Mouse (Mus musculus): Measurements from ENCODE around the gene Acvr1. TPM values are rescaled to one million over a fixed set of nuclear protein-coding genes. Genes with fewer than 3 reads are reported as not detected.

The Acvr1 gene
- total RNA-seq, 2 experiments from 2014 or later, result 0.77 to 2.8 TPM

DNA sequence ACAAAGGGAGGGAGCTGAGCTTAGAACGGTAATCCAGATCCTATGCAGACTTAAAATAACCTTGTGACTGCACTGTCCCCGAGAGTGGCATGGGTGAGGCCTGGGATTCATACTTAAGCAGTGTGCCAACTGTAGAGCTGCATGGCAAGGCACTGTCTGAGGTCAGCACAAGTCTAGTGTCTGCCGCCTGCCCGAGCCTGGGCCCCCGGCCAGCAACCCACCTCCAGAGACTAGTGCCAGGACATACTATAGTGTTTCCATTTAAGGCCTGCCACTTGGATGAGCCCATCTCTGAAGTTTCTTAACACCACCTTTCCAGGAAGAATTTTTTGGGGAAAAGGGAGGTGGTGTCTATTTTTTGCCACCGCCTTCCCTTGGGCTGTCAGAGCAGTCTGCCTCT is 1.7 kb downstream of the Acvr1 start:
- no peak for ATAC-seq (replicated peaks; ENCODE audit: low FRiP score, poor library complexity, severe bottlenecking)

DNA sequence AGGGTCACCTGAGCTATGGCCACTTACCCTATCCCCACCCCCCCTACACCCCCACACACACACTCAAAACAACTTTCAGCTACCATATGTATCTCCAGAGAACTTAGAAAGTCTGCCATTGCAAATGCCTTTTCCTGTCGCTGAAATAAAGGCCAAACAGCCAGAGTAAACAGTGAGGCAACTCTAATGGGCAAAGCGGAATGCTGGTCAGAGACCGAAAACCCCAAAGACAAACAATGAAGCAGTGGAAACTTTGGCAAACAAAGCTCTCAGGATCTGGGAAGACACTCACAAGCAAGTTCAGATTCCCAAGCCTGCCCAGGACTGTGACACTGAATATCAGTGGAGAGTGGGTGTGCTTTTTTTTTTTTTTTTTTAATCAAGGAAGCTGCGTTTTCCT is 4.8 kb downstream of the Acvr1 start:
- ATAC-seq (replicated peaks; ENCODE audit: low FRiP score, poor library complexity, severe bottlenecking), result no peak

DNA sequence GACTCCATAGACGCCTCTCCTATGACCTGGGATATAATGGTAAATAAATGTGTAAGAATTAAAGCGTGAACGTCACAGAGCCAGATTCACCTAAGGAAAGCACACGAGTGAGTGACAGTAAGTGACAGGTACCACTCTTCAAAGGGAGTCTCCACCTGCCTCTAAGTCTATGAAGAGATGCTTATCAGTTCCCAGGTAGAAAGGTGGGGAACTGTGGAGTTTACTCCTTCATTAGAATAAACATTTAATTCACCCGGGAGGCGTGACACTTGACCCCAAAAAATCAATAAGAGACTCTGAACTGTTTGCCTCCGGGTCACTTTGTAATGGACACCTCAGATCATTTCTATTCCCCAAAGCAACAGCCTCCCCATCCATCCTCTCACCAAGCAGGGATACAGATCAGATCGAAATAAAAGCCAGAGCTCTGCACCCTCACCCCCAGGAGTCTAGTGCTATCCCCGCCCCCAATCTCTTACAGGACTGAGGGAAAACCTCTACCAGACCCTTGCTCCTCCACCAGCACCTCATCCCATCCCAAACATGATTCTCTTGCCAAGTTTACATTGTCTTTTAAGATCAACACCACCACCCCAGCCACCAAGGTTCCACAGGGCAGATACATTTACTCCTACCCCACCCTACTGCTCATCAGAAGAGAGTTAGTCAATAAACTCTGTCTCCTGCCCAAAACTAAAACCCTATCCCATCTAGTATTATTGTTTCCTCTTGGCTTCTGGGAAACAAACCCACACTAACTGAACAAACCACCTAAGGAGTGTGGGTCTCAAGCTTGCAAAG is 9.7 kb downstream of the Acvr1 start:
- ATAC-seq (replicated peaks; ENCODE audit: low FRiP score, poor library complexity, severe bottlenecking), result no peak

DNA sequence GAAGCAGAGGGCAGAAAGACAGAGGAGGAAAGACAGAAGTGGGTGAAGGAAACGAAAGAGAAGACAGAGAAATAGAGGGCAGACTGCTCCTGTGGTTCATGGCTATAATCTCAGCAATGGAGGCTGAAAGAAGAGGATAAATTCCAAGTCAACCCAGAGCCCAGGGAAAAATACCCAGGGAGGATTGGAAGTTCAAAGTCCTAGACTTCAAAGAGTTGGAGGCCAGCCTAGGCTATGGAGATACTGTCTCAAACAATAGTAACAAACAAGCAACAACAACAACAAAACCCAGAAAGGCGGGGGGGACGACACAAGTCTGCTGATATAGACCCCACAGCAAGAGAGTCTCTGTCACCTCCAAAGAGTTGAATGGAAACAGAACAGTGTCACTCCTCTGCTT is 14.7 kb downstream of the Acvr1 start:
- ATAC-seq (replicated peaks; ENCODE audit: low FRiP score, poor library complexity, severe bottlenecking), result no peak

GRCm38 (mm10) chr2:58551866-58552265 is 15.1 kb downstream of the Acvr1 start:
- ATAC-seq (replicated peaks; ENCODE audit: low FRiP score, poor library complexity, severe bottlenecking), result no peak

DNA sequence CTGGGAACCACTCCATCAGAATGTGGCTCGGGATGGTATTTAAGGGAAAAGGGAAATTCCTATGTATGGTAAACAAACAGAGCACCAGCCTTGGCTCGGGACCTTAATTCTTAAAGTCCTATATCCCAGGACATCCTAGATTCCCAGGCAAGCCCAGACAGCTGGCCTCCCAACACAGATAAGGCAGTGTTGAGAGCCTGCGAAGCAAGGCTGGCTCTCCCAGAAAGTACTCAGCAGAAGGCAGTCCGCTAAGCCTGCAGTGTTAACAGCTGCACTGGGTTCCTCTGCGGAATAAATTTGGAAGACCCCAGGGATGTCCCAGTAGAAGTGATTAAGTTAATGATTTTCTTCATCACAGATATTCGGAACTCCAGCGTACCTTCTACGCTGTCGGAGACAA is 16.5 kb downstream of the Acvr1 start:
- no peak for ATAC-seq (replicated peaks; ENCODE audit: low FRiP score, poor library complexity, severe bottlenecking)

GRCm38 (mm10) chr2:58549960-58550359 is 17.0 kb downstream of the Acvr1 start:
- ATAC-seq (replicated peaks; ENCODE audit: low FRiP score, poor library complexity, severe bottlenecking), result no peak

DNA sequence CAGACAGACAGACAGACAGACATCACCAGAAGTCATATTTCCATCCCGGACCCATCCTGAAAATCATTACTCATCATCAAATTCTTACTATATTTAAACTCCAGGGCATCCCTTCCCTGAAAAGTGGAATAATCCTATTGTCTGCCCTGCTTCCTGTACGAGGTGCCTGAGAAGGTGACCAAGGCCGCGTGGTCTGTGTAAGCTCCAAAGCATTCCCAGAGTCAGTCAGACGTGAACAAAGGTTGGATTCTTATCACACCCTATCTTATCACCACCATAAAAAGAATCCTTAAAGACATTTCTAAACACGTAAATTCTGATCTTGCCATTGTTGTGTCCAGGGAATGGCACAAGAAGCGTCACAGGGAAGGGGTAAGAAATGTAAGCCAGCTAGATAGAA is 18.0 kb downstream of the Acvr1 start:
- no peak for ATAC-seq (replicated peaks; ENCODE audit: low FRiP score, poor library complexity, severe bottlenecking)

DNA sequence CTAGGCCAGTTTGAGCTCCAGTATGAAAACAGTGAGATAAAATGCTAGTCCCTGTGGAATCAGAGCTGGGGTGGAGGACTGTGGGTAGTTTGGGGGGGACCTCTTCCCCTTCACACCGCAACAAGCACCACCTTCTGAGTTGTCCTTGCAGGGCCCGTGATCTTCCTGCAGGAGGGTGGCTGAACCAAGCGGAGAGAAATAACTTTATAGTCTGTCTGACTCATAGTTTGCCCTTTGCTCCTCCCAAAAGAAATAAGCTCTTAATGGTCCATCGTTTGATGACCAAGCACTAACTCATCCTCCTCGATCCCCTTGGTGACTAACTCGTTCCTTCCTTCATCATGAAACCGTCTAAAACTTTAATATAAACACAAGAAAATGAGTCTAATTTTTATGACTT is 20.7 kb downstream of the Acvr1 start:
- ATAC-seq (replicated peaks; ENCODE audit: low FRiP score, poor library complexity, severe bottlenecking), result no peak

DNA sequence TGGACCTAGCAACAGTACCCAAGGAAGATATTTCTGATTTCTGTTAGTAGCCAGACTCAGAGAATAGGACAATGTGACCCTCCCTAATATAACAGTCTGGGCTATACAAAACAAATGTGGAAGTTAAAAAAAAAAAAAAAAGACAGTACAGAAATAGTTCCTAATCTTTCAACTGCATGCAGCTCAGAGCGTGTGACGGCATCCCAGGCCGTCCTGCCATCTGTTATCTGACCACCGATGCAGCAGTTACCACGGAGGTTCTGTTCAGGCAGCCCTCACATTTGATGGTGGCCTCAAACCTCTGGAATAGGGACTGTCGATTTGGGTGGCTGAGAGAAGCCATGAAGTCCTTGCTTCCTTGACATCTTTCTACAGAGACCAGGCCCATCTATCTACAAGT is 22.6 kb downstream of the Acvr1 start:
- ATAC-seq (replicated peaks; ENCODE audit: low FRiP score, poor library complexity, severe bottlenecking), result no peak

GRCm38 (mm10) chr2:58543252-58543651 is 23.7 kb downstream of the Acvr1 start:
- no peak for ATAC-seq (replicated peaks; ENCODE audit: low FRiP score, poor library complexity, severe bottlenecking)

DNA sequence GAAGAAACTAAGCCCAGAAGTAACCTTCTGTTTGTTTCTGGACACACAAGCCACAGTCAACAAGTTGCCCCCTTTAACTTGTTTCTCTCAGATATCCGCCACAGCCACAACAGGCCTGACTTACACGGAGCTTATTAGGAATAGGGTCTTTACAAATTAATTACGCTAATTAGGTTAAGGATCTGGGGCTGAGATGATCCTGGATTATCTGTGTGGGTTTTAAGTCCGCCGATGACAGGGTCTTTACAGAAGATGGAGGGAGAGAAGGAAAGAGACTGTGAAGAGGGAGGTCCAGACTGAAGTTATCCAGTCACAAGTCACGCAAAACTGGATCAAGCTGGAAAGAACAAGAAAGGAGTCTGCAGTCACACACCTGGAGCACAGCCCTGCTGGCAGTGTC is 28.8 kb downstream of the Acvr1 start:
- no peak for ATAC-seq (replicated peaks; ENCODE audit: low FRiP score, poor library complexity, severe bottlenecking)

DNA sequence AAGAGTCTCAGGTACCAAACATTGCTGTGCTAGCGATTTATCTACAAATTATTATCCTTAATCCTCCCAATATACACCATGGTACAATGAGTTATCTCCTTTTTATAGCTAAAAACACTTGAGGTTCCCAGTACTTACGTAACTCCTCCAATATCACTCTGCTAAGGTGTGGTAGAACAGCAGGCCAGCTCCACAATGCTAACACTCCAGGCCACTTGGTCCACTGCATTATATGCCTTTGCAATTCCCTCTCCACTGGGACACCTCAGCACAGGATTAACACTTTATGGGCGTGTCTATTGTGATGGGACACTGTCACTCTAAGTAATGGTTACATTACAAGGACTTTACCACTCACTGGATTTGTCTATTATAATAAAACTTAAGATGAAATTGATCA is 30.2 kb downstream of the Acvr1 start:
- no peak for ATAC-seq (replicated peaks; ENCODE audit: low FRiP score, poor library complexity, severe bottlenecking)

DNA sequence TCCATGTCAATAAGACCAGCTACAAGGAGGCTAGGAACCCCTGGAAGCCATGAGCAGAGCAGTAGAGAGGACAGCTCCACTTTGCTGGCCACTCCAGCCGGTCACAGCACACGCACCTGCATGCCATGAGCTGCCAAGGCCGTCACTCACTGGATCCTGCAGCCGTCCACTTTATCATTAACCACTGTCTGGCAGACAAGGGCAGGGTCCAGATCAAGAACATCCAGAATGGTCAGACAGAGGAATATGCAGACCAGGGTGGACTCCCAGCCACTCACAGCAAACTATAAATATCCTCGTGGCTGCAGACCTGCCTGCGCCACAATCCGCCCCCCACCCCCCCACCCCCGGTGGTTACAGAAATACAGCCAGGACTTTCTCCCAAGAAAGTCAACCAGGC is 31.7 kb downstream of the Acvr1 start:
- no peak for ATAC-seq (replicated peaks; ENCODE audit: low FRiP score, poor library complexity, severe bottlenecking)

GRCm38 (mm10) chr2:58534379-58534778 is 32.6 kb downstream of the Acvr1 start:
- ATAC-seq (replicated peaks; ENCODE audit: low FRiP score, poor library complexity, severe bottlenecking), result no peak

- no peak for ATAC-seq (replicated peaks; ENCODE audit: low FRiP score, poor library complexity, severe bottlenecking)
Observed at GRCm38 (mm10) chr2:58533521-58534001, 33.4 kb downstream of the Acvr1 start.

DNA sequence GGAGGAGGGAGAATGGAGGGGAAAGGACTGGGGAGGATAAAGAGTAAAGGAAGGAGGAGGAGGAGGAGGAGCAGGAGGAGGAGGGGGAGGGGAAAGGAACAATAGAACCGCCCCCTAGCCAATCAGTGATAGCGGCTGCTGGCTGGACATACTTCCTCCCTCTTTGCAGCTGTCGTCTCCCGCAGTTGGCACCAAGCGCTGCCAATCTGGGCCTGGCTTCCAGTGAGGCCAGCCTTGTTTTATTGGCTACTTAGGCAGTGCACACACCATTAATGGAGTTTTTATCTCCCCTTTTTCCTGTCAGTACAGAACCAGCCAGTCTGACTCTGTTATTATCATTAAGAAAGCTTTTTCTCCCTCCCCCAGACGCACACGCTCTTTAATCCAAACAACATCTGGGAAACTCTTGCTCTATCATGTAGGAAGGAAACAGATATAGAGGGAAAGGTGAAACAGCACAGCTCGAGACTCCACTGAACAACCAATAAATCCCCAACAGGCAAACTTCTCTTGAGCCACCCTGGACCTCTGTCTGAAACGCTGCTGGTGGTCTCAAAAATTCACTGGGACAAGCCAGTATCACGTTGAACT is 34.6 kb downstream of the Acvr1 start:
- no peak for ATAC-seq (replicated peaks; ENCODE audit: low FRiP score, poor library complexity, severe bottlenecking)

DNA sequence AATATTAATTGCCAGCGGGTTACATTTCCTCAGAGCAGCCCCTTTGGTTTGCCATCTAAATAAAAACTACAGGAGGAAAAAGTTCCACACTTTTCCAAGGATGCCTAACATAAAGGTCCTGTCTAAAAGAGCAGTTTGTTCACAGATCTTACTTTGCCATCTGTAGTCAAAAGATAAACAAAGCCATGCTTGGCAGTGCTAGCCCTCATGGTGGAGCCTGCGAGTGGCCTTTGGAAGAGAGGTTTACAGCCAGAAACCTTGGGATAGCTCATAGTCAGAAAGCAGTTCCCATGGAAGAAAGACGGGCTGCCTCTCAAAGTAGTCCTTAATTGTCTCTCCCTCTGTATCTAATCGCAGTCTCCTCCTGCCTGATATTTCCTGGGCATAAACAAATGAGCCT is 36.4 kb downstream of the Acvr1 start:
- no peak for ATAC-seq (replicated peaks; ENCODE audit: low FRiP score, poor library complexity, severe bottlenecking)

DNA sequence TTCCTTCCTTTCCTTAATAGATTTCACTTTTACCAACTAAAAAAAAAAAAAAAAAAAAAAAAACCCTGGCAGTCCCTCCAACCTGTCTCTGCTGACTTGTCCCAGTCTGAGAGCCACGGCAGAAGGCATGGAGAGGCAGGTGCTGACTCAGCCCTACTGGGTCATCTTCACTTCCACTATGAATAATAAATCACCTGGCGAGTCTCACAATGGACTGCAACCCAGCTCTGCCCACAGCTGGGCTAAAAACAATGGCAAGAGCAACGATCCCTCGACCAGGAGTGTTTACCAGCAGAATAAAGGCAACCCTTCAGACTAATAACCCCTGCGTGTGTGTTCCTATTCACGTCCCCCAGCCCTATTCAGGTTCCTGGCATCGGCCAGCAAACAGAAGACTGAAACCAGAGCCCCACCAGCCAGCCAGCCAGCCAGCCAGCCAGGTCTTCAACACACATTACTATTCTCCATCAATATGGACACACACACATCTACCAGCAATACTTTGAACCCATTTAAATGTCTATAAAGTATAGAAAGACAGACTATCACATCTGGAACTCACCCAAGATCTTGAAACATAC is 37.0 kb downstream of the Acvr1 start:
- no peak for ATAC-seq (replicated peaks; ENCODE audit: low FRiP score, poor library complexity, severe bottlenecking)

DNA sequence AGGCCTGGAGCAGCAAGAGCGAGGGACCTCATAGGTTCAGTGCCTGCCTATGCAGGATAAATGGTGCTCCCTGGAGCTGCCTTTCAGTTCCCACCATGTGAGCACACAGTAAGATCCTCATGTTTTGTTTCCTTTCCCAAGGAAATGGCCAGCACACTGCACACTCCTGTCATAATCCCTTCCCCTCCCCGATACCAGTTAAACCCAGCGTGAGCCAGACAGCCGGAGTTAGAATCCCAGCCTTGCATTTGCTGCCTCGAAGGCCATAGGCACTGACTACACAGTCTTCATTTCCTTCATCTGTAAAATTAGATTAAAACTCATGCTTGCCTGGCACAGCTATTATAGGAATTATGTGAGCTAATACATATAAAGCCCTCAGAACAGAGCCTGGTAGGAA is 37.6 kb downstream of the Acvr1 start:
- no peak for ATAC-seq (replicated peaks; ENCODE audit: low FRiP score, poor library complexity, severe bottlenecking)

DNA sequence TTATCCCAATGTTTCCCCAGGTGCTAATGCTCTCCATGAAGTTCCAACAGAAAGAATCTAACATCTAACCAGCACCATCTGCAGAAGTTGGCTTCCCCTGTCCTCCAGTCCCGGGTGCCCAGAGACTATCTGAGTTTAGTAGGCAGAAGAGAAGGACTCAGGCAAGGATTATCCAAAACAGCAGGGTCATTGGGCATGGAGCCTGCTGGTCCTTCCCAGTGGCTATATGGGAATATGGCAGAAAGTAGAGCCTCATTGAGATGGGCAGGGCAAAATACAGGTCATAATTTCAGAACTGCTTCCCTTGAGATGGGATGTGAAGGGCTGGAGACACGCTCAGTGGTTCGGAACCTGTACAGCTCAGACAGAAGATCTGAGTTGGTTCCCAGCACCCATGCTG is 39.2 kb downstream of the Acvr1 start:
- ATAC-seq (replicated peaks; ENCODE audit: low FRiP score, poor library complexity, severe bottlenecking), result no peak
